Mouse (Mus musculus) cerebellum, postnatal 4 days (tissue): ENCODE measurements at regions not wholly inside any gene's neighbourhood (a gene's known extent, or its start where the extent isn't known, plus 50 kb on each side); places are given as distances from the start of the nearest gene placed in this dataset.

Source experiments
- DNase-seq, 2 experiments: peaks; one replicate each; pipeline ENCODE4 v3.0.0; 2022; ENCODE audit warnings: low spot score in 2 of 2, mixed read lengths in 1 of 2

DNA sequence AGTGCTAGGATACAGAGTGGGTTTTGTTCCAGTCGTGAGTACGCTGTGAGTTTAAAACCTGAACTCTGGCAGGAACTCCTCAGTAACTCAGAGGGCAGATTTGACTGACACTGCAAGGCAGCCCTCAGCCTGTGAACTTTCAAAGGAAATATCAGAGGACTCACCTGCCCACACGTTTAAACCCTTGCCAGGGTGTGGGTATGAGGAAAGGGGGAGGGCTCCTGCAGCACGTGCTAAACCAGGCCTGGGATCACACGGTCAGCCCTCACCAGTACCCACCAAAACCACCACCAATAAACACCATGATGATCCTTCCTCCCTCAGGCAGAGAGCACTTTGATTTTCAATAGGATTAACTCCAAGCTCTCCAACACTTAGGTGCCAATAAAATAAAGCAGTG is 192.8 kb upstream of the Runx1 start:
- no peak for DNase-seq

DNA sequence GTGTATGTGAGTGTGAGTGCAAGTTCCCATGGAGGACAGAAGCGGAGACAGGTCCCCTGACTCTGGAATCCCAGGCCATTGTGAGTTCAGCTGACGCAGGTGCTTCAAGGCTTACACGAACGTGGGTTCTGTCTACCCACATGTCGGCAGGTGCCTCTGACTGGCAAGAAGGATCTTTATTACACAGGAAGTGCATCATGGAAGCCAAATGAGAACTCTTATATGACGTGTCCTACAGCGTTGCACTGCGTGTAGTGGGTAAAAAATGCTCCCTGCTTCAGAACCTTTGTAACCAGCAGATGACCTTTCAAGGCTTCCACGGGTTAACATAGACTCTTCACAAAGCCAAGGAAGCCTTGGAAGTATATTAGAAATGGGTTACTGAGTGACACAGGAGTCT is 191.1 kb upstream of the Runx1 start:
- DNase-seq: no peak

DNA sequence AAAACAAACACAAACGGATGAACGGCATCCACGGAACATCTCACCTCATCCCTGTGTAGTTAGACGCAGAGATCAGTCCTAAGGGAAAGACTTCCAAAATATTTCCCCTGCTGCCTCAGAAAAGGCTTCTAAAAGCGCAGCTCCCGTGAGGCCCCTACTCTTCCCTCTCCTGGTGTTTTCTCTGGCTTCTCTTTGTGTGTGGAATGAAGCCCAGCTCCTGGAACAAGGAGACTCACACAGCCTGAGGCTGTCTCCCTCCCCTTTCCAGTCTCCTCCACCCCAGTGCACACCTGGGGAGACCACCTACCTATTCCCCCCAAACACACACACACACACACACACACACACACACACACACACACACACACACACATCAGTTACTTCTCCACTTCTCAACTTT is 189.7 kb upstream of the Runx1 start:
- no peak for DNase-seq

DNA sequence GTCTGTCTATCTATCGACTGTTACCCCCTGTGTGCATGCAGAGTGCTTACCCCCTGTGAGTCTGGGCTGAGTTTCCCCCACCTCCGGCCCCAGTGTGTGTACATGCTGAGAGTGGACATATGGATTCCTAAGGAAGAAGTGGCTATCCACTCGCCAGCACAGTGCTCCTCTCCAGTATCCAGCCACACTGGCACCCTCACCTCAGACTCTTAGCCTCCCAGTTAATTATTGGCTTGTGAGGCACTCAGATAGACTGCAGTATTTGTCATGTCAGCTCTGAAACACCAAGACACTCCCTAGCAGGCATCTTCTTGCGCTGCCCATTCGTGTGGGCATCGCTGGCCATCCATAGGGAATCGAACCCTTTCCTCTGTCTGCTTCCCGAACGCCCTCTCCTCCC is 189.0 kb upstream of the Runx1 start:
- no peak for DNase-seq

DNA sequence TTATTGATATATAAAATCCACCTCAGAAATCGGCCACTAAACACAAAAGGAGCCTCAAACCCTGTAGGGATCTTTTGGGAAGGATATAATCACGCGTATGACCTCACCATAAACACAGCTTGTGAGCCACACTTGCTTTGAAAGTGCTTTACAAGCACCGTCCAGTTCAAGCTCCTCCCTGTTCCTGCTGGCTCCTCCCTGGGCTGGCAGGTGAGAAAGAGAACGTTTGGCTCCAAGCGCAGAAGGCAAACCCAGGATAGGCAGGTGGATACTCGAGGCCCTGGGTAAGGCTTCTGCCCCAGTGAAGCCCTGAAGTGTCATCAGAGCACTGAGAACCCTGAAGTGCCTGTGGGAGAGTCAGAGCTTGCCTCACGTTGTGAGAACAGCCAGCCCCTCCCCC is 187.9 kb upstream of the Runx1 start:
- no peak for DNase-seq

DNA sequence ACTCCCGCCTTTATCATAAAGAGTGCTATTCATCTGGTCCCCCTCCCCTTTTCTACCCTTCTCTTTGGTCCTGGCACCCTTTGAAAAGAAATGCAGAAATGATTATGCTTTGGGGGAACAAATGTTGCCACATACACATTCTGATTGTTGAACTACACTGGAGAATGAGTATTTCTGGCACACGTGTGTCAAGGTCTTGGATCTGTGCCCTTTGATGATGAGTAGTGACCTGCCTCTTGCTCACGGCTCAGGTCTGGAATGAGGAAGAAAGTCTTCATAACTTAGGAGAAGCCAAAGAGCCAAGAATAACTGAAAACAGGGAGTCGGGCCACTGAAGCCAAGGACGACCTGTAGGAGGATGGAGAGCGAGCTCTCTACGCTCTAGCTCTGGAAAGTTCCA is 187.3 kb upstream of the Runx1 start:
- no peak for DNase-seq

DNA sequence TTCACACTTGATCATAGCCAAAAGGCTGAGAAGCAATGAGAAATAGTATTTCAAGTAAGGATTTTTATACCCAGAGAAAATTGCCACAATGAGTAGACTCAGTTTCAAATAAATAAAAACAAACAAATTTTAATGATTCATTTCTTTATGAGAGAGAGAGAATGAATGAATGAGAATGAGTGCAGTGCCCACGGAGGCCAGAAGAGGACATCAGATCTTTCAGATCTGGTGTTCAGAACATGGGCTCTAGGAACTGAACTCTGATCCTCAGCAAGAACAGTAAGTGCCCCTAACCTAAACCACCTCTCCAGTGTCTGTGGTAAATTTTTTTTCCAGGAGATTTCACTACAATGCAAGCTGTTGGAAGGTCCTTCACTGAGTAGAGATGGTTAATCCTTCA is 185.5 kb upstream of the Runx1 start:
- no peak for DNase-seq

DNA sequence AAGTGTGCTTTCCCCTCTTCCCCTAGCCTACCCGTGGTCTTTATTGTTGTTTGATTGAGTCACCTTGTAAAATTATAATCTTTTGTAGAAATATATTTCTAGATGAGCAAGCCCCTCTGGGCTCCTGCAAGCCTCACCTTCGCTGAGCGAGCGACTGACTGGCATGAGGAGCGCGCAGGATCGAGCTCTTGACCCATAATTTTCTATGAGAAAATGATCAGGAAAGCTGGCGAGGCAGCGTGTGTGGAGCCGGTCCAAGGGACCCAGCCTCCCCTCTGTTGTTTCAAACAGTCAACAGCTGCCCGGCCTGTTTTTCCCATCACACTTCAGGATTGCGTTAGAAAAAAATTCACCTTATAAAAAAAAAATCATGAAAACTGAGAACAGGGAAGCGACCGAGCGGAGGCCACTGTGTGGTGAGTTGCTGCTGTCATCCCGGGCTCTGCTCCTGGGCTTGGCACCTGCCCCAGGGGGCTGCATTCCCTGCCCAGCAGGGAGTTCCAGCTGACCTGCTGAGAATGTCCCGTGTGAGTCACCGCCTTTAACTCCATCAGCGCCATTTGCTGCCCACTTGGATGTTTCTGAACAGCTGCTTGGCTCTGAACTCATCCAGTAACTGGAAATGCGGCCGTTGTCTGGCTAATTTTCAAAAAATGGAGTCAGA is 180.5 kb upstream of the Runx1 start:
- peak in 1 of 2 experiments; percentile 20 for DNase-seq

DNA sequence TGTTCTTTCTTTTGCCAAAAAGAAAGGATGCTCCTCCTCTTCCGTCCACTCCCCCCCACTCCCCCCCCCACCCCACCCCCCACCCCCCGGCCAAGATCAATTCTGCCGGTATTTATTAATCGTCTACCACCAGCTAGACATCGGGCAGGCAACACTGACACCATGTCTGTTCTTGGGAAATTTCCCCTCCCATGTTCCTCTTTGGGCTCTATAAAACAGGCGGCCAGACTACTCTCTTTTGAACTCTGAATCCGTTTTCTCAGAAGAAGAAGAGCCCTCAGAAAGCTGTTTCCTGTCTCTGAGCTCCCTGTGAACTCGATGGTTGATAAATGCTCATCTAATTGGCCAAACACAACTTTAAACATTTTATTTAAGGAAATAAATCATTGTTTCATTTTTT is 179.5 kb upstream of the Runx1 start:
- no peak for DNase-seq

DNA sequence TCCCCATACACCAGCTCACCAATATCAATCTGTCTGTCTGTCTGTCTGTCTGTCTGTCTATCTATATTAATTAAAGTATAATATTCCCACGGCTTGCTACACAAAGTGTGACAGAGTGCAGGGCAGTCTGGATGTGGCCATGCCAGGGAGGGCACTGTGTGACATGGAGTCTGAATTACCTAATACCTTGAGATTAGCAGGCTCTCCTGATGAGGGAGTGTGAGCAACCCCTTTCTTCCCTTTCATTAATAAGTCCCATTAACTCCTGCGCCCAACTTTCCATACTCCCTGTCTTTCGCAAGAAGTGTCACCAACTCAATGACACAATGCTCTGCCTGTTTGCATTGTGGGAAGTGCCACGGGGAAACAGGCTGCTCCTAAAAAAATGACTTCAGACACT is 177.9 kb upstream of the Runx1 start:
- no peak for DNase-seq

DNA sequence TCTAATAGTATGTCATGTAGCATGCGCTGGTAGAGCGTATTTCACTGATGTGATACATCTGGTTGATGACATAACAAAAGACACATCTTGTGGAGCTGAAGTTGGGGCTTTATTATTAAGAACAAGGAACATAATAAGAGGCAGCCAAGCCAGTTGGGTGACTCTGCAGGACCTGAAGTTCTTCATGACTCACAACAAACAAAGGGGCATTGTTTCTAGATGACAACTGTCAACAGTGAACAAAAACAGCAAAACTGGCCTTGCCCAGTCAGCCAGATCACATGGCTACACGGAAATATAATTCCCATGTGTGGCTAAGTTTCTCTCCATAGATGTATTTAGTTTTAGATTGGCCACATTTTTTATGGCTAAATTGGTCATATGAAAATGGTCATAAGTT is 172.7 kb upstream of the Runx1 start:
- no peak for DNase-seq

DNA sequence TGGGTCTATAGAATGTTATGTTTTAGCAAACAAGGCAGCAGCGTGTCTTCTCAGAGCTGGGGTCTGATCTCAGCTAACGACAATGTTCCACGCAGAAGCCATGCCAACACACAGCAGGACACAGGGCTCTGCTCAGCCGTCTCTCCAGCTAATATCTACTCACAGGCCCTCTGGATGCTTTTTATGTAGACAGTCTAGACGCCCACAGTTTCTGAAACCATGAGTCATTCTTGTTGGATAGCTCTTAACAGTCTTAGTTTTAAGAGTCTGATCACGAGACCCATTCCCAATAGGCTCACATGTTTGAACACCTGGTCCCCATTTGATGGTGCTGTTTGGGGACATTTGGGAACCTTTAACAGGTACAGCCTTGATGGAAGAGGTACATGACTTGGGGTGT is 171.7 kb upstream of the Runx1 start:
- no peak for DNase-seq

DNA sequence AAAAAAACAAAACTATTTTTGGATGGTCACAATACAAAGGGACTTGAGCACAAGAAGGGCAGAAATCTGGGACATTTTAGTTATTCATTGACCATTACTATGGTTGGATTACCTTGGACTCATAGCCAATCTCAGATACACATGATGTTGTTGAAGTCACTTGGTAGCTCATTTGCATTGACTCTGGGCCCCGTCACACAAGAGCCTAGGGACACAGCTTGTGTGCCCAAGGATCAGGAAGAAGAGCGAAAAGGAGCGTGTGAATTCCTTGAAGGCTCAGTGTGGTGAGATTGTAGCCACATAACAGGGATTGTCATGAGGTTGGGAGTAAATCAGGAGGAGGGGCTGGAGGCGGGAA is 170.0 kb upstream of the Runx1 start:
- DNase-seq: no peak

DNA sequence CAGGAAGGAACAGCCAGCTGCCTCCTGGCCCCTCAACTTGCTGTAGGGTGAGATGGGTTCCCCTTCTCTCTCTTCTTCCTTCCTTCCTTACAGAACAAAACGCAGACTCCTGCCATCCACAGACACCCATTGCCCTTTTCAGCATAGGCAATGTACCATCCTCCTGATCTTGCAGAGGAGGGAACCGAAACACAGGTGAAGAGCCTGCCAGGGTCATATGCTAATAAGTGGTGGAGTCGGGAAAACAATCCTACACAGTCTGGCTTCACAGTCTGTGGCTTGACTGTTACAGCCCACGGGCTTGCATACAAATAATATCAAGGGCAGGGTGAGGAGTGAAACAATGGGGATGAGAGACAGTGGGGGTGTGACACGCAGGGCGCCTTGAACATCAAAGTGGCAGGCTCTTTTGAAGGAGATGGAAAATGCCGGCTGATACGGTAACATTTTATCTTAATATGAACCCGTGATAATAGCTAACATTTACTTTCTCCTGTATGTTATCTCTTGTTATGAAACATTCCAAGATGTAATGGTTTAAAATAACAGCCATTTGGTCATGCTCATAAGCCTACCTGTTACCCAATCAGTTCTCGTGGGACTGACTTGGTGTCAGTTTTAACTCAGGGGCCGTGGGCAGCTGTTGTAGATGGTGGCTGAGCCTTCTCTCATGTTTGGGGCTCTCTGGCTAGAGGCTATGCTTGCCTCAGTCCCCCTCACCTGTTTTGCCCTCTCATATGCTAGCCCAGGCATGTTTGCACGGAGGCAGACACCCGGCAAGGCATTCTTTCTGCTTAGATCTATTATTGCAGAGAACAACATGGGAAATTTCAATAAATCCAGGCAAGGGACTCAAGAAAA is 169.4 kb upstream of the Runx1 start:
- no peak for DNase-seq

DNA sequence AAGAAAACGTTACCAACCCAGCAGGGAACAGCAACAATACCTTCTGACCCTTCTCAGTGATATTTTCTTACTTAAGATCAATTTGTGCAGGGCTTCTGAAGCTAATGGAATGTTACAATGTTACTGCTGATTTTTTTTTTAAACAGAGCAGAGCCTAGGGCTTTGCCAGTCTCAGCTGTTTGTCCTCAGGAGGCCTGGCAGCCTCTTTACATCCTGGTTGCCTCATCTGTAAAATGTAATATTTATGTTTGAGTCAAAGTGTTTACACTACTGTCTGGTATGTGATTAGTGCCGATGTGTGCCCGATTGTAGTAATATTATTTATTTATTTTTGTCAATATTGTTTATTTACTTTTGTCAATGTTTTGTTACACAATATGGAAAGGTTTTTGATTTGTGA is 166.9 kb upstream of the Runx1 start:
- DNase-seq: no peak

DNA sequence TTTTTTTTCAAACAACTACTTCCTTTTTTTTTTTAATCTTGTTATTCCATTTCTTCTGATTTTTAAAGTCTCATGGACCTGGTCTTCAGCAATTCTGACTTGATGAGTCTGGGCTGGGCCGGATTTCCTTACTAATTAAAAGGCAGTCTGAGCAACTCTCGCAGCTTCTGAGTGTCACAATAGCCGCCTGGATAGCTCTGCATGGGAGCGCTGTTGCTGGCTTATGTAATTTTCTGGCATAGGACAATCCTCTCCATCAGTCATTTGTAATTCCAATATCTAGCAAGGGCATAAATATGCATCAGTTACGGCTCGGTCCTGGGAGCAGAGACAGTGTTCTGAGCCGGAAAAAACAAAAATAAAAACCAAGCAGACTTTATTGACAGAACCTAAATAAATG is 165.5 kb upstream of the Runx1 start:
- DNase-seq: no peak

DNA sequence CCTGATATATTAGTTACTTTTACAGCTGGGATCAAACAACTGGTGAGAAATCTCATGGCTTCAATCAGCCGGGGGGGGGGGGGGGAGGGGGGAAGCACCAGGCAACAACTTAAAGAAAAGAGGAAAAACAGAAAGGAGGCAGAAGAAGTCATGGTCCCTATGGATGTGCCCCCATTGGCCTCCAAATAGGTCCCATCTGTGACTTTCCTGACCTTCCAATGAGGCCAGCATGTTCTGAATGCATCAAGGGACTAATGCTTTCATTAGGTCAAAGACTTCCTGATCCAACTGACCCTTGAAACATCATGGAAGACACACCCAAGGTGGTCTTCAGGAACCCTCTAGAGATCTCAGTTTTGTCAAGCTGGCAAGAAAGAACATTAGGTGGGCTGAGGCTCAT is 162.5 kb upstream of the Runx1 start:
- DNase-seq: no peak

DNA sequence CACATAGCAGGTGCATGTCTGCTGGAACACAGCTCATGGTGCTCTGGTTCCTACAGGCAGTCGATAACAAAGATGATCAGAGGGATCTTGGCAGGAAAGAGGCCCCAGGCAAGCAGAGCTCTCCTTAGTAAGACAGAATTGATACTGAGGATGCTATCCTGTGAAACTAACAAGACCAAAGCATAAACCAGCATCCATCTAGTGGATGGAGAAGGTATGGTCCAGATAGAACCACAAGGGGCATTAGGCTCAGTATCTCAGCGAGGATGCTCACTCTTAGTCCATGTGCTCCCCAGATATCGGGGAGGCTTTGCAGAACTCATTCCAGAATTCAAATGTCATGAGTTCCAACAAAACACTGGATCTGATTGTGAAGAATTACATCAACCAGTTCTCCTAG is 162.1 kb upstream of the Runx1 start:
- DNase-seq: no peak

DNA sequence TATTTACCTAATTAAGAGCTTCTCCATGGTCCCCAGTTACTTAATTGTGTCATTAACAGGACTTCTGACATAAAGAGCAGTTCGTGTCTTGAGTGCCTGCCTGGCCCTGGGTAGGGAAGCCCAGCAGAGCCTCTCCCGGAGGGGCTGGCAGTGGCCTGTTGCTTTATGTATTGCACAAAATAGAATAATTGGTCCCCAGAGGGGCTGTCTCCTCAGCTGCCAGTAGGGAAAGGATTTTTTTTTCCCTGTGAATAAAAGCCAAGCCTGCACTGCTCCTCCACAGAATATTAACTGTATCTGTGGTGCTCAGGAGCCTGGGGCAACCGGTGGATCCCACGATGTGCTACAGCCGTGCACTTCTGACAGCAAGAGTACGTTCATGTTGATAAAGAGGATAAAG is 159.8 kb upstream of the Runx1 start:
- DNase-seq: no peak

DNA sequence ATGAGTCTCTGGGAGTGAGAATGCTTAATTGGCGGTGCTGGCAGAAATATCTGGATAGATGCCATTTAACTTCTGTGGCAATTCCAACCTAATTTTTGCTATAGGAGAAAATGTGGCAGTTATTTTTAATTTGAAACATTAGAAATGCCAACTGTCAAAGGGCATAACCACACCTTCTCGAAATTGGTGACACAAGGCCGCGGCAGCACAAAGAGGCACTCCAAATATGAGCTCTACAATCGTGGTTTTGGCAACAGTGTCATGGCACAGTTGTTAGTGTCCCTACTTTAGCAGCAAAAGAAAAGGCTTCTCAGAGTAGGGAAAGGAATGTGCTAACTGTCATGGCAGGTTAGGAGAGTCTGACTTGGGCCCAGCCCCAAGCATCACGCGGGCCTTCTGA is 157.0 kb upstream of the Runx1 start:
- DNase-seq: no peak

DNA sequence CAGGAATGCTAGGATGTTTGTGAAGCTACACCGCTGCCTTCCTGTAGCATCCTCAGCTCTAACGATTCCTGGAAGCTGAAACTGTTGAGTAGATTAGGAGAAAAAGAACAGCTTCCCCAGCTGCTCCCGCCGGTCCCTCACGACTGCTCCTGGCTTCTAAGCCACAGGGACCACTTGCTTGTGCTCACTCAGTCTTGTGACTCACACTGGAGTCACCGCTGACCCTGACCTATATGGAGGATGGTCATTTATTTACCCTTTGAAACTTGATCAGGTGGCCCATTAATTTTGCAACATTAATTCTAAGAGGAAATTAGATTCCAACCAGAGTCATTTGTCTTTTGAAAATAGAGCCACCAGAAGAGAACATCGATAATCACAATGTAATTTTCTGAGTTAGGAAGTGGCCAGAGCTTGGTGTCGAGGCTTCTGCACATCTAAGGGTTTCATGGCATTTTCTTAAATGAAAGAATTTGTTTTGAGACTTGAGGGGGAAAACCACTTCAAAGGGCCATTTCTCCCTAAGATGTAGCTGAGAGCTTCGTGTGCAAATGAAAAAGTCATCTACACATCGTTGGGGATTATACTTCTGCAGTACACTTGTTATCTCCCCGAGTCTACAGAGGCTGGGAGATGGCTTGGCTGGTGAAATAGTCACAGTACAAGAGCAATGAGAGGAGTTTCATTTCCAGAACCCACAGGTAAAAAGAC is 153.8 kb upstream of the Runx1 start:
- no peak for DNase-seq

DNA sequence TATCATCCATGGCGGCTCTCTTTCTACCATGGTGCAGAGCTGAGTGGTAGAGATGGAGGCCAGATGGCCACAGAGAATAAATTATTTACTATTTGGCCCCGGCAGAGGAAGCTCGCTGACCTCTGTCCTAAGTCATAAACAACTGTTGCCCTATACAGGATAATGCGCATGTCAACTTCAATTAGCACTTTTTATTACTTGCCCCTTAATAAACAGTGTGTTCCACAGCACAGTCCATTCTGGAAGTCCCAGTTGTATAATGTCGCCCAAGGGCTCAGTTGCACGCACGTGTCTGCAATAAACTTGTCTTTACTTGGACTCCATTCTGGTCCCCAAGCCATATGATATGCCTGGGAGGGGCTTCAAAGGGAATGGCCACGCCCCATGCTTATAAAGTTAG is 150.1 kb upstream of the Runx1 start:
- no peak for DNase-seq

DNA sequence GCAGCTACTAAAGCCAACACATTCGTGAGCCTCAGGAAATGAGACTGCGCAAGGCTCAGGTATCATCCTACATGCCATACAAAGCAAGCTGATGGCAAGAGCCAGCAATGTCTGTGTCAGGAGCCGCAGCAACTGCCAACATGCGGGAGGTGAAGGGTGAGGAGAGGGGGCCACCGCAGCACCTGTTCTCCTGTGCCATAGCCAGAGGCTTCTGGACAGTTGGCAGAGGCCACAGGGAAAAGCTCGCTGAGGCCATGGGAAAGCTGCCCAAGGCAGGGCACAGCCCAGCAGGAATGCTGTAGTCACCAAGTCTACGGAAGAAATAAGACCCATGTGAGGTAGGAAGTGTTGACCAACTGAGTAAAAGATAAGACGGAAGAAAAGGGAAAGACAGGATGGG is 149.1 kb upstream of the Runx1 start:
- peak in 1 of 2 experiments; percentile 37 for DNase-seq
